9 mouse cellular contexts compared by ENCODE assay signal in the genomic region with DNA sequence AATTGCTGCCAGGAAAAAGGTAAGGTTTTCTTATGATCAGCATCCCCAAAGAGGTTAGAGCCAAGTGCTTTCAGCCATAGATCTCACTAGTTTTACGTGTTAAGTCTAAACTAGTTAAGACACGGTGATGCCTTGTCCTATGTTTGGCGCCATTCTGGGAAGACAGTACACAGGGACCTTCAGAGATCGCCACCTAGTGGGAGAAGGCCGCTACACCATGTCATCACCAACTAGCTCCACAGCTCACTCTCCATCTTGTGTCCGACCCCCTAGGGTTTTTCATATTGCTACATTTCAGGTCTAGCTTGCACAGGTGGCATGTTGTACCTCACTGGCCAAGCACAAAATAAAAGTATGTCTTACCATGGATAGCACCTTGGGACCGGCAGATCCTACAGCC. TPM values are rescaled to one million over a fixed set of nuclear protein-coding genes. Genes with fewer than 3 reads are reported as not detected.
DNase-seq lines count a peak whose midpoint lies in the region; ATAC-seq and TF ChIP-seq lines count a peak whose summit lies in the region.
"Had no signal": no experiment of that assay in that cellular context is flagged by ENCODE, and none has a peak within 500 bp of the region (broad histone marks: within the 10 kb centered on the region; RNA-seq: fewer than 3 reads in every experiment).

No protein-coding gene starts in this region.

- H3K4me3 ChIP-seq in G1E (ENCODE audit: low read depth, low read length) = no peak overlapping the region
- H3K4me3 ChIP-seq in embryonic fibroblast, embryonic 13.5 days (ENCODE audit: insufficient read depth, low read length) = no peak overlapping the region

- no peak for TF ChIP-seq POLR2A in embryonic fibroblast, embryonic 13.5 days (IDR thresholded peaks at IDR 0.05; ENCODE audit: low read depth, low read length)

- no peak for DNase-seq in G1E (ENCODE audit: low spot score)
- peak; percentile 89 for DNase-seq in brain, adult 2 months (ENCODE audit: low read depth, low spot score)
- peak; percentile 74 to 81 for DNase-seq in heart, postnatal 14 days
- peak; percentile 33 to 87 for DNase-seq in layer of hippocampus, adult 18-20 months (ENCODE audit: low spot score in 2 of 2)
- DNase-seq in lung, postnatal 10 days = peak; percentile 84
- peak; percentile 88 for DNase-seq in retina, postnatal 1 day
- peak; percentile 87 for DNase-seq in thymus, postnatal 4 days

- H3K27ac ChIP-seq in embryonic fibroblast, embryonic 13.5 days (ENCODE audit: insufficient read depth, low read length) = no peak overlapping the region
- H3K27ac ChIP-seq: macrophage had no signal

- no peak; the same call in 1 of the 2 replicates for ATAC-seq in G1E (ENCODE audit: extremely low read depth, insufficient number of reproducible peaks, low FRiP score, poor library complexity, severe bottlenecking)

- H3K4me1 ChIP-seq in G1E (ENCODE audit: insufficient read depth, low read depth, low read length) = peaks cover 5% of the 10 kb centered on the region; the same call in 1 of the 2 replicates
- no peaks in the 10 kb centered on the region for H3K4me1 ChIP-seq in embryonic fibroblast, embryonic 13.5 days (ENCODE audit: control insufficient read depth, insufficient read depth, low read length)

- TF ChIP-seq CTCF in G1E (IDR thresholded peaks at IDR 0.05; ENCODE audit: low read depth, low read length) = peak; percentile 69
- peak; percentile 90 for TF ChIP-seq CTCF in embryonic fibroblast, embryonic 13.5 days (IDR thresholded peaks at IDR 0.05; ENCODE audit: borderline replicate concordance, insufficient read depth, low read length)

- H3K27me3 ChIP-seq in G1E (ENCODE audit: insufficient read depth, low read length) = peaks cover 6% of the 10 kb centered on the region

- H3K36me3 ChIP-seq in G1E (replicated peaks) = no peaks in the 10 kb centered on the region

- no peaks in the 10 kb centered on the region for H3K9me3 ChIP-seq in G1E (replicated peaks)

- intact Hi-C loops in heart, postnatal 14 days (cut with DNase I) = loop anchor here (2.0 to 10.0 kb wide), 3 partner anchors 62 to 504 kb away; no protein-coding TSS in a partner anchor

RNA-seq across cellular contexts. Expression of gene Ccdc38, which starts 8.6 kb away (rescaled TPM):
- total RNA-seq in G1E (2014; fragmentation: Nextera tagmentation) = not detected in 2 replicates
- total RNA-seq in G1E (2017) = 0.11 and 0.23 TPM in 2 replicates
- not detected in 2 replicates for polyA plus RNA-seq in G1E (2012)
- 0.13 and 0.28 TPM in 2 replicates for polyA plus RNA-seq in embryonic fibroblast, embryonic 13.5 days (2011; ENCODE audit: insufficient read length, low read depth, missing spikeins)
- not detected for total RNA-seq in heart, postnatal 14 days (2021)
- total RNA-seq in layer of hippocampus, adult 18-20 months (2021) = not detected
- polyA plus RNA-seq: macrophage had no signal

RNA-seq across cellular contexts. Expression of gene Amdhd1, which starts 9.2 kb away (rescaled TPM):
- total RNA-seq in G1E (2014; fragmentation: Nextera tagmentation) (not detected in 2 replicates), G1E (2017) (not detected in 2 replicates)
- polyA plus RNA-seq in G1E (2012) = not detected in 2 replicates
- not detected in 2 replicates for polyA plus RNA-seq in embryonic fibroblast, embryonic 13.5 days (2011; ENCODE audit: insufficient read length, low read depth, missing spikeins)
- not detected for total RNA-seq in heart, postnatal 14 days (2021)
- total RNA-seq in layer of hippocampus, adult 18-20 months (2021) = under 1 TPM; 0.30 to 0.59 TPM

RNA-seq across cellular contexts. Expression of gene Snrpf, which starts 40.5 kb away (rescaled TPM):
- total RNA-seq in G1E (2014; fragmentation: Nextera tagmentation) (53.5 and 54.7 TPM in 2 replicates), G1E (2017) (62.8 and 85.8 TPM in 2 replicates)
- polyA plus RNA-seq in G1E (2012) = 138 and 149 TPM in 2 replicates
- polyA plus RNA-seq in embryonic fibroblast, embryonic 13.5 days (2011; ENCODE audit: insufficient read length, low read depth, missing spikeins) = 34.3 and 37.7 TPM in 2 replicates
- 10 to 100 TPM in 1 of 2 experiments, 1 to 10 TPM in 1; 9.5 to 10.1 TPM for total RNA-seq in heart, postnatal 14 days (2021)
- total RNA-seq in layer of hippocampus, adult 18-20 months (2021) = 10 to 100 TPM; 10.5 to 13.5 TPM
